Mouse (Mus musculus) lung, postnatal 0 days (tissue): ENCODE data around the gene Prickle2. TPM values are rescaled to one million over a fixed set of nuclear protein-coding genes. Genes with fewer than 3 reads are reported as not detected.

Source experiments
- ATAC-seq: fragments of 200-750 bp; cut with Nextera tagmentation; 2 replicates; pipeline ENCODE4 v1.8.0; 2017; ENCODE audit warnings: moderate library complexity
- DNase-seq: peaks from one replicate; pipeline ENCODE4 v3.0.0-alpha.2; 2016; ENCODE audit warnings: low spot score
- H3K27ac ChIP-seq: fragments of 300-500 bp; sonication (generic); 2 replicates; pipeline ENCODE4 v1.5.1; 2014; ENCODE audit warnings: antibody characterized with exemption, mild to moderate bottlenecking, low read length, mixed read lengths
- H3K27me3 ChIP-seq: fragments of 300-500 bp; sonication (generic); replicated peaks from 2 replicates; pipeline ENCODE4 v1.6.1; 2014; ENCODE audit warnings: low read length, mixed read lengths; ENCODE audit not compliant: insufficient read depth
- H3K36me3 ChIP-seq: fragments of 300-500 bp; sonication (generic); 2 replicates; pipeline ENCODE4 v1.6.1; 2014; ENCODE audit warnings: low read length, mixed read lengths; ENCODE audit not compliant: insufficient read depth
- H3K4me1 ChIP-seq: fragments of 300-500 bp; sonication (generic); 2 replicates; pipeline ENCODE4 v1.6.1; 2014; ENCODE audit warnings: antibody characterized with exemption, low read depth, low read length, mixed read lengths; ENCODE audit not compliant: insufficient read depth
- H3K4me2 ChIP-seq: fragments of 300-500 bp; sonication (generic); replicated peaks from 2 replicates; pipeline ENCODE4 v1.6.1; 2014; ENCODE audit warnings: low read depth, mild to moderate bottlenecking, low read length, moderate library complexity, mixed read lengths
- H3K4me3 ChIP-seq: fragments of 300-500 bp; sonication (generic); 2 replicates; pipeline ENCODE4 v1.5.1; 2014; ENCODE audit warnings: low read depth, low read length
- H3K9ac ChIP-seq: fragments of 300-500 bp; sonication (generic); replicated peaks from 2 replicates; pipeline ENCODE4 v1.6.1; 2014; ENCODE audit warnings: low read depth, mild to moderate bottlenecking
- H3K9me3 ChIP-seq: fragments of 300-500 bp; sonication (generic); 2 replicates; pipeline ENCODE4 v1.6.1; 2016; ENCODE audit warnings: low read length, mixed read lengths
- CTCF ChIP-seq: IDR thresholded peaks from 2 replicates; pipeline ENCODE4 v1.5.1; 2016; ENCODE audit warnings: antibody characterized with exemption, mild to moderate bottlenecking
- EP300 ChIP-seq: IDR thresholded peaks from 2 replicates; pipeline ENCODE4 v1.6.1; 2016; ENCODE audit warnings: antibody characterized with exemption, mild to moderate bottlenecking, control low read depth
- WGBS: fragments of 180-500 bp; shearing (Covaris S2); extraction: QIAGEN DNeasy Blood & Tissue Kit; methylation state at CpG from one replicate; pipeline ENCODE4 v1.1.7; 2014; 5-methylcytosine and 5-hydroxymethylcytosine counted together
- polyA plus RNA-seq: library from polyadenylated mRNA; unstranded; fragments of >200 nt; fragmentation: Nextera tagmentation; extraction: Ambion mirVana; gene quantifications from 2 replicates; pipeline ENCODE4 v1.2.1, GENCODE M21; 2015

Prickle2 gene
- polyA plus RNA-seq, 1 experiment from 2014 or later, result 7.0 TPM

- Histone ChIP-seq H3K27ac (no peak overlapping the region), H3K9ac (no peak overlapping the region), H3K4me1 (no peaks in the 10 kb centered on the region), H3K4me3 (no peak overlapping the region), H3K4me2 (no peak overlapping the region), H3K9me3 (no peaks in the 10 kb centered on the region), H3K36me3 (no peaks in the 10 kb centered on the region), H3K27me3 (no peaks in the 10 kb centered on the region)
- TF ChIP-seq CTCF (no peak), EP300 (no peak)
- WGBS, result 80% methylated on average over 1 of the region's 1 CpGs
- DNase-seq, result no peak
- ATAC-seq, result no peak
Observed at GRCm38 (mm10) chr6:92449956-92450355, 256.0 kb downstream of the Prickle2 start.

DNA sequence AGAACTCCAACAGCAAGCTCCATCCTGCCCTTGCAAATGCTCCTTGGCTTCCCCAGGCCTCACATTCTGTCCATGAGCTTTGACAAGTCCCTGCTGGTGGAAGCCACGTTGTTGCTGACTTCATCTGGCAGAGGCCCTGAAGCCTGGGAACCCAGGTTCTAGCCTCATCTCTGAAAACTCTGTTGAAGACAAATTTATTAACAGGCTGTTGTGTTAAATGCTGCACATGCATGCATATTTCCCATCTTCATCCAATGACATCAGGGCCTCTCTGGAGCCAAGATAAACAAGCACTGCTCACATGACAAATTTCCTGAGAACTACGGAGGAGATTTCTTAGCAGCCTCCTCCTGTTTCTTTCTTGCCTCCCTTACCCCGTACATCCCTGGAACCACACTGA is 259.3 kb downstream of the Prickle2 start:
- Histone ChIP-seq H3K27ac (0 out of 2 replicates have a peak overlapping the region, but pooled peaks have one; percentile 38), H3K4me3 (no peak overlapping the region), H3K9me3 (no peaks in the 10 kb centered on the region), H3K9ac (no peak overlapping the region), H3K36me3 (no peaks in the 10 kb centered on the region), H3K4me1 (no peaks in the 10 kb centered on the region), H3K27me3 (no peaks in the 10 kb centered on the region), H3K4me2 (no peak overlapping the region)
- DNase-seq (peak; percentile 58), ATAC-seq (peak; percentile 55)
- 22% methylated on average over 3 of the region's 3 CpGs for WGBS
- TF ChIP-seq EP300 (peak; percentile 38), CTCF (no peak)

GRCm38 (mm10) chr6:92441205-92441604 is 264.8 kb downstream of the Prickle2 start:
- ATAC-seq, result no peak
- Histone ChIP-seq H3K9ac (no peak overlapping the region), H3K27ac (no peak overlapping the region), H3K4me3 (no peak overlapping the region), H3K36me3 (no peaks in the 10 kb centered on the region), H3K9me3 (no peaks in the 10 kb centered on the region), H3K27me3 (no peaks in the 10 kb centered on the region), H3K4me1 (no peaks in the 10 kb centered on the region), H3K4me2 (no peak overlapping the region)
- DNase-seq, result peak; percentile 38
- peak; percentile 70 for TF ChIP-seq CTCF
- TF ChIP-seq EP300, result no peak
- 39% methylated on average over 2 of the region's 3 CpGs for WGBS

- Histone ChIP-seq H3K27ac (no peak overlapping the region), H3K9me3 (no peaks in the 10 kb centered on the region), H3K4me3 (no peak overlapping the region), H3K4me2 (no peak overlapping the region), H3K36me3 (no peaks in the 10 kb centered on the region), H3K9ac (no peak overlapping the region), H3K4me1 (no peaks in the 10 kb centered on the region), H3K27me3 (no peaks in the 10 kb centered on the region)
- no peak for TF ChIP-seq EP300
- TF ChIP-seq CTCF, result no peak
- no peak for ATAC-seq
- 93% methylated on average over 3 of the region's 3 CpGs for WGBS
- DNase-seq, result peak; percentile 11
Observed at GRCm38 (mm10) chr6:92440251-92440650, 265.7 kb downstream of the Prickle2 start.

DNA sequence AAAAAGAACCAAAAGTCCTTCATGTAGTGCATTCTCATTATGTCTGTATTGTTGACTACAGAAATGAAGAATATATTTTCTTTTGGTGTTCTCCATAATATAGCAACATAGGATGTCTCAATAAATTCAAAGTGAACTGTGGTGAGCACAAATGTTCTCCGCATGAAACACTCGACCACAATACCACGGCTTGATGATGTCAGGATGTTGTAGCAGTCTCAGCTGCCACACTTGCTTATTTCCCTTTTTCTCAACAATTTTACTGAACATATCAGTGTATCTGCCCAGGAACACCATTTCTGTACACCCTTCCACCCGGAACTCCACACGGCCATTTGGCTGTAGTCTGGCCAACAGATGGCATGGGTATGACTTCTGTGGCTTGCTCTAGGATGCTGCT is 273.8 kb downstream of the Prickle2 start:
- no peaks in the 10 kb centered on the region for H3K36me3 ChIP-seq
- no peak overlapping the region for H3K4me2 ChIP-seq
- TF ChIP-seq EP300, result no peak
- no peak for TF ChIP-seq CTCF
- H3K27ac ChIP-seq, result no peak overlapping the region
- WGBS, result 88% methylated on average over 5 of the region's 5 CpGs
- H3K4me1 ChIP-seq, result no peaks in the 10 kb centered on the region
- H3K4me3 ChIP-seq, result no peak overlapping the region
- no peaks in the 10 kb centered on the region for H3K27me3 ChIP-seq
- no peaks in the 10 kb centered on the region for H3K9me3 ChIP-seq
- DNase-seq (no peak), ATAC-seq (no peak)
- no peak overlapping the region for H3K9ac ChIP-seq

- DNase-seq, result no peak
- H3K9me3 ChIP-seq, result no peaks in the 10 kb centered on the region
- H3K27ac ChIP-seq, result no peak overlapping the region
- no peaks in the 10 kb centered on the region for H3K36me3 ChIP-seq
- H3K4me2 ChIP-seq, result no peak overlapping the region
- WGBS, result 58% methylated on average over 7 of the region's 7 CpGs
- H3K27me3 ChIP-seq, result no peaks in the 10 kb centered on the region
- no peaks in the 10 kb centered on the region for H3K4me1 ChIP-seq
- no peak overlapping the region for H3K4me3 ChIP-seq
- no peak overlapping the region for H3K9ac ChIP-seq
- ATAC-seq, result no peak
- TF ChIP-seq CTCF (no peak), EP300 (no peak)
Observed at GRCm38 (mm10) chr6:92427406-92428171, 278.4 kb downstream of the Prickle2 start.
